Mouse (Mus musculus): ENCODE measurements around the gene Ifna1.
A peak's percentile ranks its signal among the peaks of the same experiment; 100 is the strongest.

The Ifna1 gene

DNA sequence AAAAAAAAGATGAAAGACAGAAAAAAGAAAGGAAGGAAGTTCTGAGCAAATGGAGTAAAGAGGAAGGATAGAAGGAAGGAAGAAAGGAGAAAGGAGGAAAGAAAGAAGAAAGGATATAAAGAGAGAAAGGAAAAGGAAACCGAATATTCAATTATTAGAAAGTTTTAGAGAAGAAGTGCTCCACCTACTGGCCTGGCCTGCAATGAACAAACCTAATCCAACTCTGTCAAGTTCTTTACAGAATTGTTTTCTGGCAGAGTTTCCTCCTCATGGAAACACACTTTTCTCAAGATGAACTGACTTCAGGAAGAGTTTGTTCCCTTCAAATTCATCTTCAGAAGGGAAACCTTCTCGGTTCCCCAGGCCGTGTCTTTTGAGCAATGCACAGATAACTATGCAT lies 11.1 kb upstream of the Ifna1 start:
- H3K36me3 ChIP-seq (ENCODE audit: insufficient read depth, low read length), result no peaks in the 10 kb centered on the region
- H3K4me3 ChIP-seq (replicated peaks; ENCODE audit: low read length), result no peak overlapping the region
- TF ChIP-seq POU5F1 (IDR thresholded peaks at IDR 0.05; ENCODE audit: borderline replicate concordance, low read length) (no peak), NANOG (IDR thresholded peaks at IDR 0.05; ENCODE audit: borderline replicate concordance, low read length) (no peak), CTCF (conservative IDR thresholded peaks at IDR 0.05; ENCODE audit: low read length) (peak; percentile 60)
- no peaks in the 10 kb centered on the region for H3K4me1 ChIP-seq (replicated peaks; ENCODE audit: low read depth, low read length)
- H3K27me3 ChIP-seq (ENCODE audit: insufficient read depth, low read length), result 0 out of 2 replicates have a peak, but pooled peaks cover 6% of the 10 kb centered on the region
- H3K9me3 ChIP-seq (ENCODE audit: low read length), result no peaks in the 10 kb centered on the region

DNA sequence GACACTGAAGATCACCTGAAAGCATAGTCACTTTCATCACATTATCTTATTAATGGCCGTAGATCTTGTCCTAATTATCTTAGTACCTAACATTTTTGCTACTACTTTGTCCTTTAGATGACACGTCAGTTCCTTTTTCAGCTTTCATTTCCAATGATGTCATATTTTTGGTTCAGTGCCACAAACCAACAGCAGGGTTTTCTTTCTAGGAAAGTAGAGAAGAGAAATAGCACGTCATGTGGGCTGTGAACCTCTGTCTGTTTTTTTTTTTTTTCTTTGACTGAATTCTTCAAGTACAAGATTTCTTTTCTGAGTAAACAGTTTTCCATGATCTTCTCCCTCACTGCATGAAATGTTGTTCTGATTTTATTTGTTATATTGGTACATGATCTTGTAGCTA lies 9.8 kb upstream of the Ifna1 start:
- no peak for TF ChIP-seq CTCF (conservative IDR thresholded peaks at IDR 0.05; ENCODE audit: low read length)
- TF ChIP-seq NANOG (IDR thresholded peaks at IDR 0.05; ENCODE audit: borderline replicate concordance, low read length), result no peak
- TF ChIP-seq POU5F1 (IDR thresholded peaks at IDR 0.05; ENCODE audit: borderline replicate concordance, low read length), result no peak
- H3K36me3 ChIP-seq (ENCODE audit: insufficient read depth, low read length), result no peaks in the 10 kb centered on the region
- H3K4me1 ChIP-seq (replicated peaks; ENCODE audit: low read depth, low read length), result no peaks in the 10 kb centered on the region
- H3K9me3 ChIP-seq (ENCODE audit: low read length), result no peaks in the 10 kb centered on the region
- 0 out of 2 replicates have a peak, but pooled peaks cover 6% of the 10 kb centered on the region for H3K27me3 ChIP-seq (ENCODE audit: insufficient read depth, low read length)
- no peak overlapping the region for H3K4me3 ChIP-seq (replicated peaks; ENCODE audit: low read length)

DNA sequence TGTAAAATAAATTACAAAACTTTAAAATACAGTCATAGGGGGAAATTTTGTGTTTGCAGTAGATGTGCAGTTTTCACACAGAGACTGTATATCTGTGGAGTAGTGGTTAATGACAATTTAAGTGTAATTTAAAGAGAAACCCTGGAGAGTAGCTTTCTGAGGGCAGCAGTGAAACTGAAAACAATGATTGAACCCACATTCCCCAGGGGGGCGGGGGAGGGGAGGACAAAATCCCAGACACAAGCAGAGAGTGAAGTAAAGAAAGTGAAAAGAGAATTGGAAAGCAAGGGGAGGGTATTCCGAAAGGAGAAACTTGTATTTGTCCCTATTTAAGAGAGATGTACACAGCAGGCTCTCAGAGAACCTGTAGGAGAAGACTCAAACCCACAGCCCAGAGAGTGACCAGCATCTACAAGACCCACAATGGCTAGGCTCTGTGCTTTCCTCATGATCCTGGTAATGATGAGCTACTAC lies 8.4 kb upstream of the Ifna1 start, which contains the start of gene Ifna4:
Gene Ifna4 (plus strand): TSS at position 424 of the 474 bp plus-strand sequence.
- Histone ChIP-seq H3K27me3 (ENCODE audit: insufficient read depth, low read length) (0 out of 2 replicates have a peak, but pooled peaks cover 6% of the 10 kb centered on the region), H3K4me3 (replicated peaks; ENCODE audit: low read length) (no peak within 1 kb of the TSS), H3K36me3 (ENCODE audit: insufficient read depth, low read length) (no peaks in the 10 kb centered on the region), H3K4me1 (replicated peaks; ENCODE audit: low read depth, low read length) (no peaks in the 10 kb centered on the region), H3K9me3 (ENCODE audit: low read length) (no peaks in the 10 kb centered on the region)
- TF ChIP-seq POU5F1 (IDR thresholded peaks at IDR 0.05; ENCODE audit: borderline replicate concordance, low read length) (no peak), CTCF (conservative IDR thresholded peaks at IDR 0.05; ENCODE audit: low read length) (no peak), NANOG (IDR thresholded peaks at IDR 0.05; ENCODE audit: borderline replicate concordance, low read length) (no peak)

DNA sequence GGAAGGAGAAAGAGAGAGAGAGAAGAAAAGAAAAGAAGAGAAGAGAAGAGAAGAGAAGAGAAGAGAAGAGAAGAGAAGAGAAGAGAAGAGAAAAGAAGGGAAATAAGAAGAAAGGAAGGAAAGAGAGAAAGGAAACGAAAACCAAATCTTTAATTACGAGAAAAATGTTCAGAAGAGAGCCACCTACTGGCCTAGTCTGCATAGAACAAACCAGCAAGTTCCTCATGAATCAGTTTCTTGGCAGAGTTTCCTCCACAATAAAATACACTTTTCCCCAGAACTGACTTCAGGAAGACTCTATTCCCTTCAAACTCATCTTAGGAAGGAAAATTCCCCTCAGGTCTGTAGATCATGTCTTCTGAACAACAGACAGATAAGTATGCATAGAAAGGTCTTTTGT lies 4.6 kb upstream of the Ifna1 start:
- H3K36me3 ChIP-seq (ENCODE audit: insufficient read depth, low read length), result no peaks in the 10 kb centered on the region
- H3K9me3 ChIP-seq (ENCODE audit: low read length), result no peaks in the 10 kb centered on the region
- TF ChIP-seq POU5F1 (IDR thresholded peaks at IDR 0.05; ENCODE audit: borderline replicate concordance, low read length) (no peak), CTCF (conservative IDR thresholded peaks at IDR 0.05; ENCODE audit: low read length) (peak; percentile 11), NANOG (IDR thresholded peaks at IDR 0.05; ENCODE audit: borderline replicate concordance, low read length) (no peak)
- H3K4me1 ChIP-seq (replicated peaks; ENCODE audit: low read depth, low read length), result no peaks in the 10 kb centered on the region
- H3K27me3 ChIP-seq (ENCODE audit: insufficient read depth, low read length), result 0 out of 2 replicates have a peak, but pooled peaks cover 6% of the 10 kb centered on the region
- H3K4me3 ChIP-seq (replicated peaks; ENCODE audit: low read length), result no peak overlapping the region

DNA sequence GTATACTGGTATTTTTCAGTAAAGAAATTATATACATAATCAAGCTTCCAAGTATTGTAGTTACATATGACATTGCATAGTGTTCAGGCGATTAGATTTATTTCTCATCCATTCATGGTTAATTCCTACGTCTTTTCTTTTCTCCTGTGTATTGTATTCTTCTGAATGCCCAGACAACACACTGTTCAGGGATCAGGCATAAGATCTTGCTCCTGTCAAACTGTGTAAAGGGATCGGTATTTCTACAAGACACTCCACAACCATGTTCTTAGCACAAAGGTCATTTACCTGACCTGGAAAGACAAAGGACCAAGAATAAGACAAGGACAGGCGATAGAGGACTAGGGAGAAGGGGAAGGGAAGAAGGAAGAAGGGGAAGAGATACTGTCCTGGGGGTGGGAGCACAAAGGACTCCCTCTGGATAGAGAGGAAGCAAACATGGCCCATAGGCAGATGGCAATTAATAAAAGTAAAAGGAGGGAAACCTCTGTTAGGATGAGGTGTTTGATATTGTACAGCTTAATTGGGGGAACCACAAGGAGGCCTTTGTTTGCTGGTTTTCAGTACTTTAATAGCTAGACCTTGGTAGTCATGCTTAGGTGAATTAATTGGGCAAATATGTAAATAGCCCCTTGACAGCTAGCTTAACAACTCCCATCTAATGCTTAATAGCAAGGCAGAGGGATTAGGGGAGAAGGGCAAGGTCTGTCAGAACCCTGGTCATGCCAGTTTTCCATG lies 1.3 kb downstream of the Ifna1 start:
- Histone ChIP-seq H3K4me3 (replicated peaks; ENCODE audit: low read length) (no peak overlapping the region), H3K4me1 (replicated peaks; ENCODE audit: low read depth, low read length) (no peaks in the 10 kb centered on the region; the same call in 1 of the 2 replicates), H3K36me3 (ENCODE audit: insufficient read depth, low read length) (no peaks in the 10 kb centered on the region), H3K9me3 (ENCODE audit: low read length) (peaks cover 2% of the 10 kb centered on the region; the same call in 1 of the 2 replicates), H3K27me3 (ENCODE audit: insufficient read depth, low read length) (no peaks in the 10 kb centered on the region)
- no peak for TF ChIP-seq POU5F1 (IDR thresholded peaks at IDR 0.05; ENCODE audit: borderline replicate concordance, low read length)
- TF ChIP-seq CTCF (conservative IDR thresholded peaks at IDR 0.05; ENCODE audit: low read length), result no peak
- no peak for TF ChIP-seq NANOG (IDR thresholded peaks at IDR 0.05; ENCODE audit: borderline replicate concordance, low read length)

DNA sequence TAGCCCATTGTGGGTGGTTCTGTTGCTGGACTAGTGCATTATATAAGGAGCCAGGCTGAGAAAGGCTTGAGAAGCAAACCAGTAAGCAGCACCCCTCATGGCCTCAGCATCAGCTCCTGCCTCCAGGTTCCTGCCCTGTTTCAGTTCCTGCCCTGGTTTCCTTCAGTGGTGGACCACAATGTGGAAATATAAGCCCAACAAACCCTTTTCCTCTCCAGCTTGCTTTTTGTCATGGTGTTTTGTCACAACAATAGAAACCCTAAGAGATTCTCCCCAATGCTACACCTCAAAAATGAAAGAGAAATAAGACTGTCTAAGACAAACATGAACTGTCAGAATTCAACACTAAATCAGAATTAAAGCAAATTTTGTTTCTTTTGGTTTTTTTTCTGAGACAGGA lies 9.3 kb downstream of the Ifna1 start:
- no peaks in the 10 kb centered on the region for H3K36me3 ChIP-seq (ENCODE audit: insufficient read depth, low read length)
- H3K4me1 ChIP-seq (replicated peaks; ENCODE audit: low read depth, low read length), result peaks cover 29% of the 10 kb centered on the region
- no peak for TF ChIP-seq POU5F1 (IDR thresholded peaks at IDR 0.05; ENCODE audit: borderline replicate concordance, low read length)
- no peak for TF ChIP-seq CTCF (conservative IDR thresholded peaks at IDR 0.05; ENCODE audit: low read length)
- no peak for TF ChIP-seq NANOG (IDR thresholded peaks at IDR 0.05; ENCODE audit: borderline replicate concordance, low read length)
- H3K27me3 ChIP-seq (ENCODE audit: insufficient read depth, low read length), result peaks cover 3% of the 10 kb centered on the region; the same call in 1 of the 2 replicates
- H3K9me3 ChIP-seq (ENCODE audit: low read length), result peaks cover 3% of the 10 kb centered on the region; the same call in 1 of the 2 replicates
- H3K4me3 ChIP-seq (replicated peaks; ENCODE audit: low read length), result no peak overlapping the region

DNA sequence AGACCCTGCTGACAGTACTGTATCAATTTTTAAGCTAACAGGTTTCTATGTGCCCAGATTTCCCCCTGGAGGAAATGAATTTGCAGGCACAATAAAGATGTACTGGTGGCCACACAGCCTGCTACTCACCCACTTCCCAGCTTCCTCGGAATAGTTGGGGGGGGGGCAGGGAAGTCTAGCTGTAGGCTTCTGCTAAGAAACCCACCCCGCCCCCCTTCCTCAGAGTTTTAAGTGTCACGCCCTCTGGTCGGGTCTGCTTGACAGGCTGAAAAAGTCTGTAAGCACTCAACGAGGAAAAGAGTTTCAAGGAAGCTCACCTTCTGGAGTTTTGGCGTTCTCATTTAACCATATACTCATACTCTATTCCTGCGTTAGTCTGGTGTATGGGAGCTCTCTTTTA lies 13.4 kb downstream of the Ifna1 start:
- Histone ChIP-seq H3K4me3 (replicated peaks; ENCODE audit: low read length) (peak overlapping the region; percentile 37), H3K4me1 (replicated peaks; ENCODE audit: low read depth, low read length) (peaks cover 48% of the 10 kb centered on the region), H3K9me3 (ENCODE audit: low read length) (no peaks in the 10 kb centered on the region), H3K27me3 (ENCODE audit: insufficient read depth, low read length) (peaks cover 20% of the 10 kb centered on the region), H3K36me3 (ENCODE audit: insufficient read depth, low read length) (no peaks in the 10 kb centered on the region)
- TF ChIP-seq CTCF (conservative IDR thresholded peaks at IDR 0.05; ENCODE audit: low read length), result no peak
- no peak for TF ChIP-seq POU5F1 (IDR thresholded peaks at IDR 0.05; ENCODE audit: borderline replicate concordance, low read length)
- no peak for TF ChIP-seq NANOG (IDR thresholded peaks at IDR 0.05; ENCODE audit: borderline replicate concordance, low read length)

DNA sequence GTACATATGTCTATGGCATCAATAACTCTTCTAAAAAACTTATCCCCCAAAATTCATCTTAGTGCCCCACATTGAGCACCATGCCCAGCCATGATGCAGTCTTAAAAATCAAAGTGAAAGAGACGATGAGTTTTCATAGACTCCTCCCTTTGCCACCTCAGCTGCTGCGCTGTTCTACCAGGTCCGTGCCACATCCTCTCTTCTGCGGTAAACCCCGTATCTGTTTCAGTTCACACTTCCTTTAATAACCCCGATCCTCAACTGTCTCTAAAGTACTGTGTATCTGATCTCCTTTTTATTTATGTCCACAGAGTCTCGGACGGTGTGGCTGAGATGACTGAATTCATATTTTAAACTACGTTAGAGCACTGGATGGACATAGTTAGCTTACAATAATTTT lies 14.7 kb downstream of the Ifna1 start:
- Histone ChIP-seq H3K4me3 (replicated peaks; ENCODE audit: low read length) (no peak overlapping the region), H3K4me1 (replicated peaks; ENCODE audit: low read depth, low read length) (peaks cover 56% of the 10 kb centered on the region), H3K36me3 (ENCODE audit: insufficient read depth, low read length) (no peaks in the 10 kb centered on the region), H3K27me3 (ENCODE audit: insufficient read depth, low read length) (peaks cover 29% of the 10 kb centered on the region), H3K9me3 (ENCODE audit: low read length) (no peaks in the 10 kb centered on the region)
- no peak for TF ChIP-seq POU5F1 (IDR thresholded peaks at IDR 0.05; ENCODE audit: borderline replicate concordance, low read length)
- TF ChIP-seq CTCF (conservative IDR thresholded peaks at IDR 0.05; ENCODE audit: low read length), result no peak
- no peak for TF ChIP-seq NANOG (IDR thresholded peaks at IDR 0.05; ENCODE audit: borderline replicate concordance, low read length)
